17 mouse cellular contexts compared by ENCODE assay signal in genomic region chr4:154699236-154699635, GRCm38 (mm10). TPM values are rescaled to one million over a fixed set of nuclear protein-coding genes. Genes with fewer than 3 reads are reported as not detected.
DNase-seq lines count a peak whose midpoint lies in the region; ATAC-seq lines count a peak whose summit lies in the region.
"Had no signal": no experiment of that assay in that cellular context is flagged by ENCODE, and none has a peak within 500 bp of the region (broad histone marks: within the 10 kb centered on the region; RNA-seq: fewer than 3 reads in every experiment).

No protein-coding gene starts in this region.

- no peak overlapping the region for H3K4me3 ChIP-seq in limb, embryonic 13.5 days
- no peak overlapping the region for H3K4me3 ChIP-seq in midbrain, embryonic 13.5 days (replicated peaks)

- no peaks in the 10 kb centered on the region for H3K9me3 ChIP-seq in limb, embryonic 13.5 days
- no peaks in the 10 kb centered on the region for H3K9me3 ChIP-seq in midbrain, embryonic 13.5 days

- H3K27ac ChIP-seq in limb, embryonic 13.5 days: peak overlapping the region; percentile 86
- no peak overlapping the region for H3K27ac ChIP-seq in midbrain, embryonic 13.5 days

- H3K4me1 ChIP-seq in limb, embryonic 13.5 days: peaks cover 79% of the 10 kb centered on the region
- peaks cover 6% of the 10 kb centered on the region; the same call in 1 of the 2 replicates for H3K4me1 ChIP-seq in midbrain, embryonic 13.5 days (replicated peaks)

- H3K36me3 ChIP-seq in limb, embryonic 13.5 days: no peaks in the 10 kb centered on the region
- no peaks in the 10 kb centered on the region for H3K36me3 ChIP-seq in midbrain, embryonic 13.5 days

- H3K9ac ChIP-seq in limb, embryonic 13.5 days: no peak overlapping the region
- H3K9ac ChIP-seq in midbrain, embryonic 13.5 days (replicated peaks): no peak overlapping the region

- no peaks in the 10 kb centered on the region for H3K27me3 ChIP-seq in limb, embryonic 13.5 days
- no peaks in the 10 kb centered on the region for H3K27me3 ChIP-seq in midbrain, embryonic 13.5 days

- no peak for ATAC-seq in limb, embryonic 13.5 days (ENCODE audit: low FRiP score, low read depth)
- ATAC-seq in midbrain, embryonic 13.5 days: no peak
- ATAC-seq: hindbrain, embryonic 16.5 days had no signal

- 90% methylated on average over 8 of the region's 8 CpGs for WGBS in limb, embryonic 13.5 days
- 91% methylated on average over 8 of the region's 8 CpGs for WGBS in midbrain, embryonic 13.5 days

- H3K4me2 ChIP-seq in limb, embryonic 13.5 days (replicated peaks): no peak overlapping the region
- no peak overlapping the region for H3K4me2 ChIP-seq in midbrain, embryonic 13.5 days (replicated peaks)
- H3K4me2 ChIP-seq: heart, embryonic 11.5 days had no signal

- DNase-seq in left cerebral cortex, adult 18-20 months (ENCODE audit: low spot score in 2 of 2): peak; percentile 4 to 8
- no peak for DNase-seq in left cerebral cortex, adult 11 months (ENCODE audit: low spot score)
- DNase-seq in 3T3-L1 (ENCODE audit: low read depth, low spot score): peak; percentile 69
- DNase-seq in Muller cell, postnatal 12 days (ENCODE audit: inconsistent ontology term): peak; percentile 17
- DNase-seq in adrenal gland, postnatal 25 days: no peak
- DNase-seq: cerebellum, adult 11-12 months; kidney, adult 9 months; midbrain, embryonic 14.5 days; thymus, postnatal 4 days had no signal

RNA-seq across cellular contexts. Expression of gene Actrt2, which starts 31.6 kb away (rescaled TPM):
- not detected for total RNA-seq in left cerebral cortex, adult 18-20 months (2021)
- not detected in 2 replicates for polyA plus RNA-seq in limb, embryonic 13.5 days (2015; fragmentation: Nextera tagmentation; extraction: Ambion mirVana)
- total RNA-seq in adrenal gland, postnatal 25 days (2021): not detected in 2 replicates
- polyA plus RNA-seq in midbrain, embryonic 13.5 days (2015; fragmentation: Nextera tagmentation; extraction: Ambion mirVana): not detected in 2 replicates
- total RNA-seq: adrenal gland, postnatal 4 days; layer of hippocampus, adult 18-20 months had no signal
- polyA plus RNA-seq: heart, embryonic 11.5 days; hindbrain, embryonic 16.5 days; limb, embryonic 11.5 days; lung, embryonic 16.5 days; midbrain, embryonic 14.5 days had no signal

Comparison
In these comparisons a context has a peak if more than half of its experiments do, and no peak if none do; other contexts are left out.
1. DNase-seq: peak in left cerebral cortex, adult 18-20 months (2 of 2), 3T3-L1 (single experiment) and Muller cell, postnatal 12 days (single experiment); none in left cerebral cortex, adult 11 months (single experiment) and adrenal gland, postnatal 25 days (single experiment).